Mouse (Mus musculus): Measurements from ENCODE around the gene Stk39. TPM values are rescaled to one million over a fixed set of nuclear protein-coding genes. Genes with fewer than 3 reads are reported as not detected.

Stk39 gene
- polyA plus RNA-seq, 1 experiment from 2014 or later: 25.1 TPM

DNA sequence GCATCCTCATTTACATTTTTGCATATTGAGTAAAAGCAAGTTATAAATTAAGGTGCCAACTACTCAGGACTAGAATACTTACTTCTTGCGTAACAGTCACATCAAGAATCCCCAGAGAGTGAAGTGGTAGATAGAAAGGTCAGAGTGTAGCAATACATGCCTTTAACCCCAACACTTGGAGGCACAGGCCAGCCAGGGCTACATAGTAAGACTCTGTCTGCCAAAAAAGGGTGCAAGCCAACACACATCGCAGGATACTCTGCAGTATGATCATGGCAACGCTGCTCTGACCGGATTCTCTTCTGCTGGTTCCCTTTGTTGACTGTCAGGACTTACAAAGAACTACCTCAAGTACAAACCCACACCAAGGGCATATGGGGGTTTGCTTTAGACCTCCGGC, 101.7 kb downstream of the Stk39 start:
- H3K4me2 ChIP-seq (ENCODE audit: low read length): no peak overlapping the region
- peaks cover 18% of the 10 kb centered on the region for H3K4me1 ChIP-seq (ENCODE audit: control insufficient read depth, insufficient read depth, low read depth, low read length)
- no peak overlapping the region for H3K4me3 ChIP-seq (ENCODE audit: low read length)
- WGBS: 45% methylated on average over 5 of the region's 5 CpGs
- H3K9me3 ChIP-seq (ENCODE audit: control insufficient read depth, low read length): no peaks in the 10 kb centered on the region
- H3K36me3 ChIP-seq (ENCODE audit: control insufficient read depth, insufficient read depth, low read length): no peaks in the 10 kb centered on the region
- no peak overlapping the region for H3K9ac ChIP-seq (ENCODE audit: low read depth, low read length)
- H3K27ac ChIP-seq (ENCODE audit: low read depth, low read length): no peak overlapping the region
- no peak for ATAC-seq
- H3K27me3 ChIP-seq (replicated peaks; ENCODE audit: control insufficient read depth, insufficient read depth, low read length): no peaks in the 10 kb centered on the region

DNA sequence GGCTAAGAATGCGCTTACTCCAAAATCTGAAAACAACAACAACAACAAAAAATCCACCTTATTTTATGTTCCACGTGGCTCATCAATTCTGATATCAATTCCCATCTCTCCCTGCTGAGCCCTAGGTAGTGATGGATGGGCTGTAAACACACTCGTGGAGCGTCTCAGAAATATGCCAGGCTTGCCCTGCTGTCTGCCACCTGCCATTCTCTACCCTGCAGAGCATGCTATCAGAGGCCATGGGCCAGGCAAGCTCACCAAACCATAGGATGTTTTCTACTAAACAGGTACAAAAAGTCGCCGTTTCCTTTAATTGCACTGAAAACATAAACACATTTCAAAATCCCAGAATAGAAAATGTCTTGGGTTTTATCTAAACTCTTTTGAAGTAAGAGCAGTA, 103.0 kb downstream of the Stk39 start:
- no peaks in the 10 kb centered on the region for H3K9me3 ChIP-seq (ENCODE audit: control insufficient read depth, low read length)
- H3K36me3 ChIP-seq (ENCODE audit: control insufficient read depth, insufficient read depth, low read length): no peaks in the 10 kb centered on the region
- H3K27me3 ChIP-seq (replicated peaks; ENCODE audit: control insufficient read depth, insufficient read depth, low read length): no peaks in the 10 kb centered on the region
- no peak overlapping the region for H3K4me3 ChIP-seq (ENCODE audit: low read length)
- WGBS: 66% methylated on average over 6 of the region's 6 CpGs
- ATAC-seq: no peak
- H3K9ac ChIP-seq (ENCODE audit: low read depth, low read length): no peak overlapping the region
- no peak overlapping the region for H3K27ac ChIP-seq (ENCODE audit: low read depth, low read length)
- H3K4me2 ChIP-seq (ENCODE audit: low read length): no peak overlapping the region
- peaks cover 24% of the 10 kb centered on the region for H3K4me1 ChIP-seq (ENCODE audit: control insufficient read depth, insufficient read depth, low read depth, low read length)

GRCm38 (mm10) chr2:68367944-68368343, 104.1 kb downstream of the Stk39 start:
- 44% methylated on average over 13 of the region's 13 CpGs for WGBS

GRCm38 (mm10) chr2:68366897-68367193, 105.2 kb downstream of the Stk39 start:
- WGBS: 13% methylated on average over 5 of the region's 5 CpGs
- Histone ChIP-seq H3K9ac (ENCODE audit: low read depth, low read length) (no peak overlapping the region), H3K4me1 (ENCODE audit: control insufficient read depth, insufficient read depth, low read depth, low read length) (peaks cover 26% of the 10 kb centered on the region), H3K9me3 (ENCODE audit: control insufficient read depth, low read length) (no peaks in the 10 kb centered on the region), H3K4me2 (ENCODE audit: low read length) (no peak overlapping the region), H3K27ac (ENCODE audit: low read depth, low read length) (no peak overlapping the region), H3K36me3 (ENCODE audit: control insufficient read depth, insufficient read depth, low read length) (no peaks in the 10 kb centered on the region), H3K4me3 (ENCODE audit: low read length) (no peak overlapping the region), H3K27me3 (replicated peaks; ENCODE audit: control insufficient read depth, insufficient read depth, low read length) (no peaks in the 10 kb centered on the region)
- no peak for ATAC-seq

More at GRCm38 (mm10) chr2:68367944-68368343, 104.1 kb downstream of the Stk39 start:
- ATAC-seq: no peak
- H3K36me3 ChIP-seq (ENCODE audit: control insufficient read depth, insufficient read depth, low read length): no peaks in the 10 kb centered on the region
- H3K27me3 ChIP-seq (replicated peaks; ENCODE audit: control insufficient read depth, insufficient read depth, low read length): no peaks in the 10 kb centered on the region
- H3K9ac ChIP-seq (ENCODE audit: low read depth, low read length): no peak overlapping the region
- no peaks in the 10 kb centered on the region for H3K9me3 ChIP-seq (ENCODE audit: control insufficient read depth, low read length)
- H3K4me1 ChIP-seq (ENCODE audit: control insufficient read depth, insufficient read depth, low read depth, low read length): peaks cover 24% of the 10 kb centered on the region
- H3K27ac ChIP-seq (ENCODE audit: low read depth, low read length): no peak overlapping the region
- no peak overlapping the region for H3K4me3 ChIP-seq (ENCODE audit: low read length)
- no peak overlapping the region for H3K4me2 ChIP-seq (ENCODE audit: low read length)

- peak overlapping the region; percentile 14; the same call in 1 of the 2 replicates for H3K9ac ChIP-seq (ENCODE audit: low read depth, low read length)
- no peaks in the 10 kb centered on the region for H3K9me3 ChIP-seq (ENCODE audit: control insufficient read depth, low read length)
- 8% methylated on average over 18 of the region's 18 CpGs for WGBS
- H3K27me3 ChIP-seq (replicated peaks; ENCODE audit: control insufficient read depth, insufficient read depth, low read length): no peaks in the 10 kb centered on the region
- H3K4me2 ChIP-seq (ENCODE audit: low read length): peak overlapping the region; percentile 49
- H3K4me1 ChIP-seq (ENCODE audit: control insufficient read depth, insufficient read depth, low read depth, low read length): peaks cover 26% of the 10 kb centered on the region
- H3K27ac ChIP-seq (ENCODE audit: low read depth, low read length): no peak overlapping the region
- no peaks in the 10 kb centered on the region for H3K36me3 ChIP-seq (ENCODE audit: control insufficient read depth, insufficient read depth, low read length)
- ATAC-seq: no peak
- peak overlapping the region; percentile 21 for H3K4me3 ChIP-seq (ENCODE audit: low read length)
These were observed 105.8 kb downstream of the Stk39 start for GRCm38 (mm10) chr2:68366091-68366896.

- Histone ChIP-seq H3K4me3 (ENCODE audit: low read length) (no peak overlapping the region), H3K4me1 (ENCODE audit: control insufficient read depth, insufficient read depth, low read depth, low read length) (peaks cover 26% of the 10 kb centered on the region), H3K9ac (ENCODE audit: low read depth, low read length) (no peak overlapping the region), H3K4me2 (ENCODE audit: low read length) (peak overlapping the region; percentile 49), H3K27me3 (replicated peaks; ENCODE audit: control insufficient read depth, insufficient read depth, low read length) (no peaks in the 10 kb centered on the region), H3K9me3 (ENCODE audit: control insufficient read depth, low read length) (no peaks in the 10 kb centered on the region), H3K36me3 (ENCODE audit: control insufficient read depth, insufficient read depth, low read length) (no peaks in the 10 kb centered on the region), H3K27ac (ENCODE audit: low read depth, low read length) (no peak overlapping the region)
- no peak for ATAC-seq
- 29% methylated on average over 7 of the region's 7 CpGs for WGBS
These were observed 106.6 kb downstream of the Stk39 start for GRCm38 (mm10) chr2:68365504-68365903.

GRCm38 (mm10) chr2:68364181-68364900, 107.7 kb downstream of the Stk39 start:
- H3K27ac ChIP-seq (ENCODE audit: low read depth, low read length): no peak overlapping the region; the same call in 1 of the 2 replicates
- peak; percentile 53 for ATAC-seq
- peaks cover 23% of the 10 kb centered on the region for H3K4me1 ChIP-seq (ENCODE audit: control insufficient read depth, insufficient read depth, low read depth, low read length)
- H3K4me2 ChIP-seq (ENCODE audit: low read length): peak overlapping the region; percentile 8
- no peak overlapping the region for H3K9ac ChIP-seq (ENCODE audit: low read depth, low read length)
- no peaks in the 10 kb centered on the region for H3K36me3 ChIP-seq (ENCODE audit: control insufficient read depth, insufficient read depth, low read length)
- H3K4me3 ChIP-seq (ENCODE audit: low read length): no peak overlapping the region
- WGBS: 14% methylated on average over 12 of the region's 12 CpGs
- no peaks in the 10 kb centered on the region for H3K9me3 ChIP-seq (ENCODE audit: control insufficient read depth, low read length)
- no peaks in the 10 kb centered on the region for H3K27me3 ChIP-seq (replicated peaks; ENCODE audit: control insufficient read depth, insufficient read depth, low read length)

DNA sequence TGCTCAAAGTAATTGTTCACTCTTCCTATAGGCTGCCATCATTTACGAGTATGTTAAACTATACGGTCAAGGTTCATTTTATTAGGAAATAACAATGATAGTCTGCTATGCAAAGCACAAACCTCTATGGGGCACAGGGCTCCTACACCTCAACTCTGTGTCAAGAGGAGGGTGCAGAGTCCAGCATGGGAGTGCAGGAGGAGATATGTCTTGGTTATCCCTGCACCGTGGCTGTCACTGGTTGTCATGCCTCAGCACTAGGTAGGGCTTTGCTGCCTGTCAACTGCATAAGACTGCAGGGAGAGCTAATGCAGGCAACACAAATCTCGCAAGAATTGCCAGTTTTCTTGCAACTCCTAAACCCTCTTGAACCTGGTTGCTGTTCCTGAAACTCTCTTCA, 108.9 kb downstream of the Stk39 start:
- Histone ChIP-seq H3K4me3 (ENCODE audit: low read length) (no peak overlapping the region), H3K27ac (ENCODE audit: low read depth, low read length) (no peak overlapping the region), H3K4me2 (ENCODE audit: low read length) (no peak overlapping the region), H3K4me1 (ENCODE audit: control insufficient read depth, insufficient read depth, low read depth, low read length) (peaks cover 23% of the 10 kb centered on the region), H3K27me3 (replicated peaks; ENCODE audit: control insufficient read depth, insufficient read depth, low read length) (no peaks in the 10 kb centered on the region), H3K36me3 (ENCODE audit: control insufficient read depth, insufficient read depth, low read length) (no peaks in the 10 kb centered on the region), H3K9ac (ENCODE audit: low read depth, low read length) (no peak overlapping the region), H3K9me3 (ENCODE audit: control insufficient read depth, low read length) (no peaks in the 10 kb centered on the region)
- 62% methylated on average over 4 of the region's 4 CpGs for WGBS
- ATAC-seq: no peak

- peak; percentile 14; the same call in 1 of the 2 replicates for ATAC-seq
- Histone ChIP-seq H3K9ac (ENCODE audit: low read depth, low read length) (no peak overlapping the region), H3K4me3 (ENCODE audit: low read length) (no peak overlapping the region), H3K27me3 (replicated peaks; ENCODE audit: control insufficient read depth, insufficient read depth, low read length) (no peaks in the 10 kb centered on the region), H3K4me1 (ENCODE audit: control insufficient read depth, insufficient read depth, low read depth, low read length) (peaks cover 19% of the 10 kb centered on the region), H3K36me3 (ENCODE audit: control insufficient read depth, insufficient read depth, low read length) (no peaks in the 10 kb centered on the region), H3K9me3 (ENCODE audit: control insufficient read depth, low read length) (no peaks in the 10 kb centered on the region), H3K27ac (ENCODE audit: low read depth, low read length) (no peak overlapping the region), H3K4me2 (ENCODE audit: low read length) (no peak overlapping the region)
- 32% methylated on average over 5 of the region's 5 CpGs for WGBS
These were observed 110.4 kb downstream of the Stk39 start for GRCm38 (mm10) chr2:68361701-68362100.
